Mouse (Mus musculus): Measurements from ENCODE around the gene Oprd1.

Gene Oprd1

DNA sequence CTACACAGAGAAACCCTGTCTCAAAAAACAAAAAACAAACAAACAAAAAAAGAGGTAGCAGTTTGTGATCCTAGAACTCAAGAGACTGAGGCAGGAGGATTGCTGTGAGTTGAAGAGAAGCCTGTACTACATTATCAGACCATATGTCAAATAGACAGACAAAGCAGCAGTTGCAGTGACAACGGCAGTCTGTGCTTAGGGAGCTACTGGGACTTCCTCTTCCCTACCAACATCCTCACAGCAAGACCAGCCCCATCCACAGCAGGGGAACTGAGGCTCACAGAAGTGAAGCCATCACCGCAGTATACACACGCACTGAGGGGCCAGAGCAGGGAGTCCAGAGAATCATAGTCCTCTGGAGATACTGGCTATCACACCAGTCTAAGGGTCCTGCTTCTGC is 78.7 kb downstream of the Oprd1 start:
- in situ Hi-C loops (cut with MboI; ENCODE audit: unreplicated experiment in 2 of 2): no loop called here

DNA sequence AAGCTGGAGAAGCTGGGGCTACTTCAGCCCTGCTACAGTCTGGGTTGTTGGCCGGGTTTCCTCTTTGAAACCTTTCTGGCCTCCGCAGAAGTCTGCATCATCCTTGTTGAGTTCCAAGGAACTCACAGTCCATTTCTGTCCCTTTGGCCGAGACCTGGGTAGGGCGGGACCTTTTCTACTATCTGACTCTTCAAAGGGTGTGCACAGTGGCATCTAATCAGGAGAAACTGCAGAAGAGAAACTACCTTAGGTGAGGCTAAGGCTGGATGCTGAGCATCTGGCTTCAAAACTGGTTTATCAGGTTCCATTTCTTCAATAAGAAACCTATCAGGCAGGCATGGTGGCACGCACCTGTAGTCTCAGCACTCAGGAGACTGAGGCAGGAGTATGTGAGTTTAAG is 79.7 kb downstream of the Oprd1 start:
- in situ Hi-C loops (cut with MboI; ENCODE audit: unreplicated experiment in 2 of 2): no loop called here

DNA sequence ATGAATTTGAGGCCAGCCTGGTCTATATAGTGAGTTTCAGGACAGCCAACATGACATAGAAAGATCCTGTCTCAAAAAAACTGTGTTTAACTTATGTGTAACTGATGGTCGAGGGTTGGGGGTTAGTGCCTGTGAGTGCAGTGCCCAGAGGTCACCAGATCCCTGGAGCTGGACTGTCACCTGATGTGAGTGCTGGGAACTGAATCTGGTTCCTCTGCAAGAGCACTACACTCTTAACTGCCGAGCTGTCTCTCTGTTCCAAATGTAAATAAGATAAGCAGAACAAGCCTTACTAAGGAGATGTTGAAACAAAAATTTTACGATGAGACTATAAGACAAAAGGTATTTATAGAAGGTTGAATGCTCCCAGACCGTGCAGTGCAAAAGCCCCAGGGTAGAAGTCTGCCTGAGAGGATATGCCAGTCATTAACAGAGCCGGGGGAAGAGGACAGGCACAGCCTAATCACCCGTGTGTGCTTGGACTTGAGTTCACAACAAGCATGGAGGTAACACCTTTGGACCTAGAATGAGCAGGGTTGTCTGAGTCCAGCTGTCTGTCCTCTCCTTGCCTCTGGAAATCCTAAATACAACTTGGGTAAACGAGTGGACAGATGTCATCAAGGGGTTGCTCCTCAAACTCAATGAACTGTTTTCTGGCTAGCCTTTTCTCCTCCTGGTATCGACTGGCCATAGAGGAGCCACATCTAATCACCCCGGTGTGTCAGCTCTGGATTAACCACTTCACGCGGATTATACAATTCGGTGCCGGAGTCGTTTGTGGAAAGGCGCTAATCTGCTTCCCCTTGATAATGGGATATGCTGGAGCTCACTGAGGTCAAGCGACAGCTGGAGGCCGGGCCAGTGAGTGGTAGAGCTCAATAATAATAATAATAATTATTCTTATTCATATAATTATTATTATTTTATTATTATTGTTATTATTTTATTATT is 81.1 kb downstream of the Oprd1 start:
- in situ Hi-C loops (cut with MboI; ENCODE audit: unreplicated experiment in 2 of 2): no loop called here

DNA sequence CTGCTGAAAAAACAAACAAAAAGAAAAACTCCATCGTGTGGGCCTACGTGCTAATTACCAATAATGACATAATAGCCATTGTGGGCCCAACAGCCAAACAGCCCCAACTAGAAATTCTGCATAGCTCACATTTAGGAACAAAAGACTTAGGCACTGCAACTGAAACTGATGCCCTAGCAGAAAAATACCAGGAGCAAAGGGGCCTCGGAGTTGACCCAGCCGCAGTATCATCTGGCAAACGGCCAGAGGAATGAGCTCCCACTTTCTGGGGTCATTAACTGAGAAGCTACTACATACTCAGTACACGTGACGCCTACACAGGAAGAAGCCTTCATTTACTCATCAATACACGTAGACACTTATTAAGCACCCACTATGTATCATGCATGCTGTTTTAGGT is 82.0 kb downstream of the Oprd1 start:
- in situ Hi-C loops (cut with MboI; ENCODE audit: unreplicated experiment in 2 of 2): no loop called here
